Mouse (Mus musculus): ENCODE measurements at regions not wholly inside any gene's neighbourhood (a gene's known extent, or its start where the extent isn't known, plus 50 kb on each side); places are given as distances from the start of the nearest gene placed in this dataset.

DNA sequence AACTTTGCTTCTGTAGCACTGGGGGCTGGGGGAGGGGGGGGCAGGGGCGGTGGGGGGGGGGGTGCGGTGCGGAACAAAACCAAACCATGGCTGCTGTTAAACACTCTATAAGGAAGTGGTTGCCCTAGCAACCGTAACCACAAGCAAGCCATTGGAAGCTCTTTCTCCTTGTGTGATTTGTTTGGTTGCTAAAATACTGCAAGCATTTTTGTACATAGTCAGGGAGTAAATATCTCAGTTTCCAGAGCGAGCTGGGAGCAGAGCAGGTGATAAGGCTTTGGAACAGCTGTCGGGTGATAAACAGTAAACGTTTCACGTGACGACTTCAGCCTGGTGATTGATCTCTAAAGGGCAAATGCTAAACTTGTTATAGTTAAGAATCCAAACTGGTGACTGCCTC is 86.3 kb upstream of the Gm47985 start:
- TF ChIP-seq POLR2A (IDR thresholded peaks at IDR 0.05; ENCODE audit: borderline replicate concordance, insufficient read depth, low read length) (no peak), CTCF (IDR thresholded peaks at IDR 0.05; ENCODE audit: borderline replicate concordance, insufficient read depth, low read depth, low read length) (no peak)
- Histone ChIP-seq H3K4me1 (ENCODE audit: control insufficient read depth, insufficient read depth, low read length) (no peaks in the 10 kb centered on the region), H3K27me3 (ENCODE audit: control insufficient read depth, insufficient read depth, low read length) (no peaks in the 10 kb centered on the region), H3K4me3 (replicated peaks; ENCODE audit: insufficient read depth, low read depth, low read length) (no peak overlapping the region), H3K27ac (ENCODE audit: insufficient read depth, low read length) (no peak overlapping the region)
- DNase-seq, result no peak
- 16% methylated on average over 9 of the region's 9 CpGs for WGBS

GRCm38 (mm10) chr1:151097506-151097905 is 84.8 kb upstream of the Gm47985 start:
- TF ChIP-seq CTCF (IDR thresholded peaks at IDR 0.05; ENCODE audit: borderline replicate concordance, insufficient read depth, low read depth, low read length), result no peak
- H3K27me3 ChIP-seq (ENCODE audit: control insufficient read depth, insufficient read depth, low read length), result no peaks in the 10 kb centered on the region
- no peaks in the 10 kb centered on the region for H3K4me1 ChIP-seq (ENCODE audit: control insufficient read depth, insufficient read depth, low read length)
- no peak for DNase-seq
- WGBS, result 89% methylated on average over 1 of the region's 1 CpGs
- no peak overlapping the region for H3K27ac ChIP-seq (ENCODE audit: insufficient read depth, low read length)
- no peak overlapping the region for H3K4me3 ChIP-seq (replicated peaks; ENCODE audit: insufficient read depth, low read depth, low read length)

- 88% methylated on average over 1 of the region's 1 CpGs for WGBS
- no peak for DNase-seq
- Histone ChIP-seq H3K4me1 (ENCODE audit: control insufficient read depth, insufficient read depth, low read length) (no peaks in the 10 kb centered on the region), H3K4me3 (replicated peaks; ENCODE audit: insufficient read depth, low read depth, low read length) (no peak overlapping the region), H3K27me3 (ENCODE audit: control insufficient read depth, insufficient read depth, low read length) (no peaks in the 10 kb centered on the region), H3K27ac (ENCODE audit: insufficient read depth, low read length) (no peak overlapping the region)
- TF ChIP-seq POLR2A (IDR thresholded peaks at IDR 0.05; ENCODE audit: borderline replicate concordance, insufficient read depth, low read length) (no peak), CTCF (IDR thresholded peaks at IDR 0.05; ENCODE audit: borderline replicate concordance, insufficient read depth, low read depth, low read length) (no peak)
Observed at GRCm38 (mm10) chr1:151098763-151099162, 83.6 kb upstream of the Gm47985 start.

GRCm38 (mm10) chr1:151100565-151101483 is 81.5 kb upstream of the Gm47985 start:
- no peak for DNase-seq
- 78% methylated on average over 12 of the region's 12 CpGs for WGBS
- Histone ChIP-seq H3K27ac (ENCODE audit: insufficient read depth, low read length) (no peak overlapping the region), H3K4me1 (ENCODE audit: control insufficient read depth, insufficient read depth, low read length) (no peaks in the 10 kb centered on the region), H3K4me3 (replicated peaks; ENCODE audit: insufficient read depth, low read depth, low read length) (no peak overlapping the region), H3K27me3 (ENCODE audit: control insufficient read depth, insufficient read depth, low read length) (no peaks in the 10 kb centered on the region)
- no peak for TF ChIP-seq POLR2A (IDR thresholded peaks at IDR 0.05; ENCODE audit: borderline replicate concordance, insufficient read depth, low read length)

DNA sequence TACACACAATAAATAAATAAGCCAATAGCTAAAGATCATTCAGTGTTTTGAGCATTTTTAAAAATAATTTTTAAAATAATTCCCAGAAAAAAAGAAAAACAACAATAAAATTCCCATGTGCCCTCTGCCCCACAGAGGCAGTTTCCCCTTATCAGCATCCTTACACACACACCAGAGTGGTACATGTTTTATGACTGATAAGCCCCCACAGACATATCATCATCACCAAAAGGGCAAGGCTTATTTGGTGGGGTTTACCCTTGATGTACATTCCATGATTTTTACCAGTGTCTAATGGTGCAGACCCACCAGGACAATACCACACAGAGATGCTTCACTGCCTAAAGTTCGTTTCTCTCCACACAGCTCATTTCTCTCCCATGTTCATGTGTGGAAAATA is 80.8 kb upstream of the Gm47985 start:
- no peaks in the 10 kb centered on the region for H3K4me1 ChIP-seq (ENCODE audit: control insufficient read depth, insufficient read depth, low read length)
- DNase-seq, result no peak
- H3K27me3 ChIP-seq (ENCODE audit: control insufficient read depth, insufficient read depth, low read length), result no peaks in the 10 kb centered on the region
- TF ChIP-seq POLR2A (IDR thresholded peaks at IDR 0.05; ENCODE audit: borderline replicate concordance, insufficient read depth, low read length) (no peak), CTCF (IDR thresholded peaks at IDR 0.05; ENCODE audit: borderline replicate concordance, insufficient read depth, low read depth, low read length) (no peak)
- no peak overlapping the region for H3K4me3 ChIP-seq (replicated peaks; ENCODE audit: insufficient read depth, low read depth, low read length)
- no peak overlapping the region for H3K27ac ChIP-seq (ENCODE audit: insufficient read depth, low read length)
- WGBS, result 80% methylated on average over 1 of the region's 1 CpGs

DNA sequence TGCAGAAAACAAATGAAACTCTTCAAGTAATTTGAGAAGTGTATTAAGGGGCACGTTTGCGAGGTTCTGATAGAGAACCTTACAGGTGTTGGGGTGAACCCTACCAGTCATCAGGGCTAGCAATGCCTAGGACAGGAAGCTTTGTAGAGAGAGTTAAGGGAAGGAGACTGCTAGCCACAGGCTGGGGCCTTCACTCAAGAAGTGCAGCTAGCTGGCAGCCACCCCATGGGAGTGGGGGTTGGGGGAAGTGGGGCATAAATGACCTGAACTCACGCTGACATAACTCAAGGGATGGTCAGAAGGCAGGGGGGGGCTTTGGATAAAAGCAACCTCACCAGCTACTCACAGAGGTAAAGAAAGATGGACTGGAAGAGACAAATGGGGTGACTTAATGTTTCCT is 80.3 kb upstream of the Gm47985 start:
- TF ChIP-seq CTCF (IDR thresholded peaks at IDR 0.05; ENCODE audit: borderline replicate concordance, insufficient read depth, low read depth, low read length), result no peak
- no peak for TF ChIP-seq POLR2A (IDR thresholded peaks at IDR 0.05; ENCODE audit: borderline replicate concordance, insufficient read depth, low read length)
- Histone ChIP-seq H3K27me3 (ENCODE audit: control insufficient read depth, insufficient read depth, low read length) (no peaks in the 10 kb centered on the region), H3K4me3 (replicated peaks; ENCODE audit: insufficient read depth, low read depth, low read length) (no peak overlapping the region), H3K27ac (ENCODE audit: insufficient read depth, low read length) (no peak overlapping the region), H3K4me1 (ENCODE audit: control insufficient read depth, insufficient read depth, low read length) (no peaks in the 10 kb centered on the region)
- 64% methylated on average over 3 of the region's 3 CpGs for WGBS
- DNase-seq, result no peak

DNA sequence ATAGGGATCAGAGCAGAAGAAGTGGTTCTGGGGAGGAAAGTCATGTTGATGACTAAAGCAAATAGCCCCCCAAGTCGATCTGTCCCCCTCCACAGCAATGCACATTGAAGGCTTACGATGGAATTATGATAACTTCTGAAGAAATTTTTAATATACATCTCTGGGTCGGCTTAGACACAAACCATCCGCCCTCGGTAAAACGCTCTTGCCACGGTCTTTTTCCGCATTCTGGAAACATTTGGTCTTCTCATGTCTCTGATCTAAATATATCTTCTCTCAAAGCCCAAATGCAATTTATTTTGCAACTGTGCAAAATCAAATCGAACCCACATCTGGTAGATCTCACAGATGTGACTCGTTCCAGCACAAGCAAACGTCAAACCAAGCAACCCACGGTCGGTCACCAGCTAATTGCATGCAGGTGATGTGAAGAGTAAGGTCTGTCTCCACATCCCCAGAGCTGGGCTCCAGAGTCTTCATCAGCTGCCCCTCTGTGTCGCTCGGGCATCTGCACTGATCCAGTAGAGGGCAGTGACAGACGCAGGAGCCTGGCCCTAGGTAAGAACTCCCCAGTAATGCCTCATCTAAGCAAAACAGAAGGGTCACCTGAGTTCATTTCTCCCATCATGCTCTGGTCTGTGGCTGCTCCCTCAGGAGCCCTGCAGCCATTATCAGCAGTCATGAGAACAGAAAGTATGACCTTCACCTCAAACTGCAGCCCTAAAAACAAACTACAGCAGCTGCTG is 79.5 kb upstream of the Gm47985 start:
- Histone ChIP-seq H3K4me3 (replicated peaks; ENCODE audit: insufficient read depth, low read depth, low read length) (no peak overlapping the region), H3K27me3 (ENCODE audit: control insufficient read depth, insufficient read depth, low read length) (no peaks in the 10 kb centered on the region), H3K4me1 (ENCODE audit: control insufficient read depth, insufficient read depth, low read length) (no peaks in the 10 kb centered on the region), H3K27ac (ENCODE audit: insufficient read depth, low read length) (no peak overlapping the region)
- no peak for DNase-seq
- TF ChIP-seq POLR2A (IDR thresholded peaks at IDR 0.05; ENCODE audit: borderline replicate concordance, insufficient read depth, low read length) (no peak), CTCF (IDR thresholded peaks at IDR 0.05; ENCODE audit: borderline replicate concordance, insufficient read depth, low read depth, low read length) (no peak)
- 91% methylated on average over 16 of the region's 16 CpGs for WGBS

DNA sequence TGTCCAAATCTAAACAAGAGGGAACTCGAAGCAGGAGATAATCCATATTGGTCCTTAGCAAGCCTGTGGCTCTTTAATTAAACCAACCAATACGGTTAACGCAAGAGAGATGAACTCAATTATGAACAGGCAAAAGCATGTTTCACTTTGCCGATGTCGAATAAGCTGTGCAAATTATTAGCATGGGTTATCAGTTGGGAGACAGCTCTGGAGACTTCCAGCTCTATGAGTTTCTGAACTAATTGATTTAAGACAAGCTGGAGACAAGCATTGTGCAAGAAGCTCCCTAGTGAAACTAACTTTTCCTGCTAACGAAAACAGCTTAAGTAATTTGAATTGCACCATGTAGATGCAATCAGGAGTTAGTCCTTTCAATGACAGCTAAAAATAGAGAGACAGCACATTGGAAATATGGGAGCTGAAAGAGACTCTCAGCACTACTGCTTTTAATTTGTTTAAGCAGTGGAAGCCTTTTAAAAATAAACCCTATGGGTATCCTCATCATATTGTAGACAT is 78.8 kb upstream of the Gm47985 start:
- no peak overlapping the region for H3K4me3 ChIP-seq (replicated peaks; ENCODE audit: insufficient read depth, low read depth, low read length)
- no peak overlapping the region for H3K27ac ChIP-seq (ENCODE audit: insufficient read depth, low read length)
- H3K4me1 ChIP-seq (ENCODE audit: control insufficient read depth, insufficient read depth, low read length), result no peaks in the 10 kb centered on the region
- no peaks in the 10 kb centered on the region for H3K27me3 ChIP-seq (ENCODE audit: control insufficient read depth, insufficient read depth, low read length)
- no peak for DNase-seq
- TF ChIP-seq CTCF (IDR thresholded peaks at IDR 0.05; ENCODE audit: borderline replicate concordance, insufficient read depth, low read depth, low read length), result no peak
- no peak for TF ChIP-seq POLR2A (IDR thresholded peaks at IDR 0.05; ENCODE audit: borderline replicate concordance, insufficient read depth, low read length)
- 84% methylated on average over 6 of the region's 6 CpGs for WGBS

All from cerebellum, adult 2 months (tissue).